Mouse (Mus musculus): Measurements from ENCODE around the gene Arid2.
"Not testable (repeated sequence)": the region's sequence is repeated elsewhere in the genome, so short reads cannot be mapped to it uniquely, and the experiment has no call there.

Arid2 gene

GRCm38 (mm10) chr15:96418161-96418560 is 130.8 kb downstream of the Arid2 start:
- DNase-seq (ENCODE audit: low spot score) = no peak

- no peak for DNase-seq (ENCODE audit: low spot score)
These were observed 132.6 kb downstream of the Arid2 start for GRCm38 (mm10) chr15:96419920-96420319.

GRCm38 (mm10) chr15:96434202-96434601 is 146.9 kb downstream of the Arid2 start:
- no peak for DNase-seq (ENCODE audit: low spot score)

GRCm38 (mm10) chr15:96441480-96441879 is 154.2 kb downstream of the Arid2 start:
- DNase-seq (ENCODE audit: low spot score) = not testable (repeated sequence)

GRCm38 (mm10) chr15:96446785-96447184 is 159.5 kb downstream of the Arid2 start:
- no peak for DNase-seq (ENCODE audit: low spot score)

GRCm38 (mm10) chr15:96448656-96449299 is 161.5 kb downstream of the Arid2 start:
- DNase-seq (ENCODE audit: low spot score) = no peak

GRCm38 (mm10) chr15:96453346-96453745 is 166.0 kb downstream of the Arid2 start:
- no peak for DNase-seq (ENCODE audit: low spot score)
